Mouse (Mus musculus): ENCODE data around the gene Ube2l3. TPM values are rescaled to one million over a fixed set of nuclear protein-coding genes. Genes with fewer than 3 reads are reported as not detected.

Ube2l3 gene
- polyA plus RNA-seq, 1 experiment, result 129 TPM

DNA sequence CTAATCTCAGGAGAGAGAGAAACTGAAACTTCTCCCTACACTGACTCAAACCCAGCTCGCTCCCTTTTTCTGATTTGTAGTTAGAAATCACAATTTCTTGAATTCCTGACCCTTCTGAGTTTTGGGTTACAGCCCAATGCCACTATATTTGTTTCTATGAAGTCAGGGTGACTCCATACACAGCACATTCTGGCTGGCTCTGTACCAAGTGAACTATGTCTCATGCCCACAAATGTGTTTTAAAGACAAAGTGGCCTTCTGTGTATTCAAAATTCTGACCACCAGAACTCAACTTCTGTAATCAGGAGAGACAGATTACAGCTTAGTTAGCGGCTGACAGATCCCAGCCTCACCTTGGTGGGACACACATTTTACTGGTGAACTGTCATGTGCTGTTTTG, 48.1 kb downstream of the Ube2l3 start:
- H3K4me1 ChIP-seq (ENCODE audit: control insufficient read depth, insufficient read depth, low read length), result peaks cover 3% of the 10 kb centered on the region; the same call in 1 of the 2 replicates
- H3K4me3 ChIP-seq (ENCODE audit: insufficient read depth, low read length), result no peak overlapping the region
- H3K27ac ChIP-seq (ENCODE audit: insufficient read depth, low read length), result no peak overlapping the region
- no peak for TF ChIP-seq POLR2A (IDR thresholded peaks at IDR 0.05; ENCODE audit: extremely low read depth, insufficient read depth, low read length)
- TF ChIP-seq CTCF (IDR thresholded peaks at IDR 0.05; ENCODE audit: extremely low read depth, insufficient read depth, low read length), result no peak

DNA sequence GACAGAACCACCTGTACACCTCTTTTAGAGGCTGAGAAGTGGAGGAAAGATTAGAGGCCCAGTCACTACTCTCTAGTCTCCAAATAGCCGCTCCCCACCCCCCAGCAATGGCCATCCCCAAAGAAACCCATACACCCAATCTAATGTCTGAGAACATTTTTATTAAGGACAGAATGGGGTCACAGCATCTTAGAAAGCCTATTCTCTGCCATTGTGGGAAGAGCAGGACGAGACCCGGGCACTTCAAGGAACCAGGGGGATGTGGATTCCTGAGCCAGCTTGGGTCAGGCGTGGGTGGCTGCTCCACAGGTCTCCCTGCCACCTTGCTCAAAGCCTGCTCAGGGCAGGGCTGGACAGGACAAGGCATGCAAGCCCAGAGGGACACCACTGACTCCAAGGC, 50.6 kb downstream of the Ube2l3 start:
- Histone ChIP-seq H3K4me1 (ENCODE audit: control insufficient read depth, insufficient read depth, low read length) (no peaks in the 10 kb centered on the region), H3K4me3 (ENCODE audit: insufficient read depth, low read length) (no peak overlapping the region), H3K27ac (ENCODE audit: insufficient read depth, low read length) (no peak overlapping the region)
- no peak for TF ChIP-seq CTCF (IDR thresholded peaks at IDR 0.05; ENCODE audit: extremely low read depth, insufficient read depth, low read length)
- no peak for TF ChIP-seq POLR2A (IDR thresholded peaks at IDR 0.05; ENCODE audit: extremely low read depth, insufficient read depth, low read length)

DNA sequence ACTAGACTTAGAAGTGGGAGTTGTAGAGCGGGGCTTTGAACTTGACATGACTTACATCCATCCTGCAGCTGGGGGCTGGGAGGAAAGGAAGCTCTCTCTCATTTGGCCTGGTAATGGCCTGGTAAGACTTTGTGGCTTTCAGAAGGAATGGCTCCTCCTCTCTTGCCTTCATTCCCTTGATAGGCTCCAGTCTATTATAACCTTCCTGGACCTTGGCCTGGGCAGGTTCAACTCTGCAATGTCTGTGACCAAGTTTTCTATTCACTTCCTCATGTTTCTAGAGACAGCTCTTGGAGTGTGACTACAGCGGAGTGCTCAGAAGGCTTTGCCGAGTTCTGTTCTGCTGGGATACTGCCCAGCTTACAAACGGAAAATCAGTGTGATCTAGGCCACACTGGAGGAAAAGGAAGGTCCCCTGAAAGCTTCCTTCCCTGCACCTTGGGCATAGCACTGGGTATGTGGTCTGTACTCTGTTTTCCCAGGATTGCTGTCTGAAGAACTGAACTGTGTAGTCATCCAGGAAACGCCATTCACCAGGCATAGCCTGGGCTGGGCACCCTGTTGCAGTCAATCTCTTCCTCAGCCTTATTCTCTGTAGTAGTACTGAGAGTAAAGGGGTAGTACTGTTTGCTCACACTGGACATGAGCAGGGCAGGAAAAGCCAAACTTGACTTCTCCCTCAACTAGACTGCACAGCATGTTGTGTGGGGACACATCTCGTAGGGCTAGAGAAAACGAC, 51.8 kb downstream of the Ube2l3 start:
- H3K4me1 ChIP-seq (ENCODE audit: control insufficient read depth, insufficient read depth, low read length), result no peaks in the 10 kb centered on the region
- TF ChIP-seq CTCF (IDR thresholded peaks at IDR 0.05; ENCODE audit: extremely low read depth, insufficient read depth, low read length), result no peak
- no peak overlapping the region for H3K4me3 ChIP-seq (ENCODE audit: insufficient read depth, low read length)
- no peak overlapping the region for H3K27ac ChIP-seq (ENCODE audit: insufficient read depth, low read length)

DNA sequence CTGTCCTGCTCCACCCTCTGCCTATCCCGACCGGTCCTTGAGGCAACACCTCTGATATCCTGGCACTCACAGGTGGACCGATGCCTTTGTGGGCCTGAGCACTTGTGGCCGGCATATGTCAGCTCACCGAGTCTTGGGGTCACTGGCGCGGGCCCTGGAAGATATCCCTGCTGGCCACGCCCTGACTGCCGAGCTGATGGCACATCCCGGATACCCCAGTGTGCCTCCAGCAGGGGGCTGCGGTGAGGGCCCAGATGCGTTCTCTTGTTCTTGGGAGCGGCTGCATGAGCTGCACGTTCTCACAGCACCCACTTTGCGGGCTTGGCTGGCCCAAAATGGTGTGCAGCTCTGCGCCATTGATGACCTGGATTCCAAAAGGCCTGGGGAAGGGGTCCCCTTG, 54.4 kb downstream of the Ube2l3 start:
- Histone ChIP-seq H3K4me3 (ENCODE audit: insufficient read depth, low read length) (peak overlapping the region; percentile 59; the same call in 1 of the 2 replicates), H3K4me1 (ENCODE audit: control insufficient read depth, insufficient read depth, low read length) (no peaks in the 10 kb centered on the region), H3K27ac (ENCODE audit: insufficient read depth, low read length) (no peak overlapping the region)
- no peak for TF ChIP-seq POLR2A (IDR thresholded peaks at IDR 0.05; ENCODE audit: extremely low read depth, insufficient read depth, low read length)
- no peak for TF ChIP-seq CTCF (IDR thresholded peaks at IDR 0.05; ENCODE audit: extremely low read depth, insufficient read depth, low read length)

DNA sequence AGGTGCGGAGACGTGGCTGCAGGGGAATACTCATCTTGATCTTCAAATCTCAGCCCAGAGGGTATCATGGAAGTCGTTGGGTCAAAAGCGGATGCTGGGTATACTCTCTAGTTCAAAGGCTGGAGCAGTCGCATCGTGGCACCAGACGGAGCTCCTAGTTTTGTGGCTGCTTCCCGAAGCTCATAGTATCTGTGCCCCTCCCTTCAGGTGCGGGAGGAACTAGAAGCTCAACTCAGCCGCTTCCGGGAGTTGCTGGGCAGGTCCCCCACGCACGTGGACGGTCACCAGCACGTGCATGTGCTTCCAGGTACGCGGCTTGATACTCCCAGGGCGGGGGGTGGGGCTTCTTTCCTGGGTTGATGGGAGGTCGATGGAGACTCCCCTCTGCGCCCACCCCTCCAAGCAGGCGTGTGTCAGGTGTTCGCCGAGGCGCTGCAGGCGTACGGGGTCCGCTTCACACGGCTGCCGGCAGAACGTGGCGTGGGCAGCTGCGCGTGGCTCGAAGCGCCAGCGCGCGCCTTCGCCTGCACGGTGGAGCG, 55.0 kb downstream of the Ube2l3 start:
- TF ChIP-seq POLR2A (IDR thresholded peaks at IDR 0.05; ENCODE audit: extremely low read depth, insufficient read depth, low read length) (no peak), CTCF (IDR thresholded peaks at IDR 0.05; ENCODE audit: extremely low read depth, insufficient read depth, low read length) (no peak)
- peak overlapping the region; percentile 59 for H3K4me3 ChIP-seq (ENCODE audit: insufficient read depth, low read length)
- no peak overlapping the region for H3K27ac ChIP-seq (ENCODE audit: insufficient read depth, low read length)
- H3K4me1 ChIP-seq (ENCODE audit: control insufficient read depth, insufficient read depth, low read length), result no peaks in the 10 kb centered on the region

DNA sequence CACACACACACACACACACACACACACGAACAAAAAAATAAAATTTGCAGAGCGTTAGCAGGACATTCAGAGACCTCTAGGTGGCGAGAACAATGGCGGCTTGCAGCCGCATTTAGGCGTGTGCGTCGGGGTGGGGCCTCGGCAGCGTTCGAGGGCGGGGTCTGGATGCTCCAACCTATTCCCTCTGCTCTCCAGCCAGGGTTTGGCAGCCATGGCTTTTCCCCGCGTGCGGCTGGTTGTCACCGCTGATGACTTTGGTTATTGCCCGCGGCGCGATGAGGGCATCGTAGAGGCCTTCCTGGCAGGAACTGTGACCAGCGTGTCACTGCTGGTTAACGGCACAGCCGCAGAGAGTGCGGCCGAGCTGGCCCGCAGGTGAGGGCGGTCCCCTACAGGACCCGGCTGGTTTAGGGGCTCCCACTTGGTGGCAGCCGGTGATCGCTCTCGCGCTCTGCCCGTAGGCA, 55.6 kb downstream of the Ube2l3 start, which contains the start of gene Ccdc116:
Gene Ccdc116 (minus strand): TSS at position 458 of the 464 bp plus-strand sequence.
- no peak within 1 kb of the TSS for H3K27ac ChIP-seq (ENCODE audit: insufficient read depth, low read length)
- peak within 1 kb of the TSS; percentile 59 for H3K4me3 ChIP-seq (ENCODE audit: insufficient read depth, low read length)
- TF ChIP-seq CTCF (IDR thresholded peaks at IDR 0.05; ENCODE audit: extremely low read depth, insufficient read depth, low read length) (peak; percentile 29; the same call in 1 of the 2 replicates), POLR2A (IDR thresholded peaks at IDR 0.05; ENCODE audit: extremely low read depth, insufficient read depth, low read length) (peak; percentile 49; the same call in 1 of the 2 replicates)
- no peaks in the 10 kb centered on the region for H3K4me1 ChIP-seq (ENCODE audit: control insufficient read depth, insufficient read depth, low read length)

DNA sequence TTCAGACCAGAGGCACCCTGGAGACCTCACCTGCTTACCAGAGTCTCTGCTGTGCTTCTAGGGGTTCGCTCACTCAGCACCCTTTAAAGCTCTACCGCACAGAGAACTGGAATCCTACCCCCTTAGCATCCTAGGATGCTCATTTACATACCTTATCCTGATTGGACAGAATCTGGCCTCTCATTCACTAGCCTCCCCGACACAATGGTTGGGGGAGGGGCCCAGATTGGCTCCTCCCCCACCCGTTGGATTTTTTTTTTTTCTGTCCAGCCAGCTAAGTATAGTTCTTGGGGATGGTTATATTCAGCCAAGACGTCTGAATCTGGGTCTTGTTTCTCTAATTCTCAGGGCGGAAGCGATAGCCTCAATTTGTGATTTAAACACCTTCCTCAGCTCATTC, 58.1 kb downstream of the Ube2l3 start, which contains the start of gene Ydjc:
Gene Ydjc (plus strand): TSS at position 283 of the 400 bp plus-strand sequence.
- Histone ChIP-seq H3K27ac (ENCODE audit: insufficient read depth, low read length) (no peak within 1 kb of the TSS), H3K4me1 (ENCODE audit: control insufficient read depth, insufficient read depth, low read length) (no peaks in the 10 kb centered on the region), H3K4me3 (ENCODE audit: insufficient read depth, low read length) (no peak within 1 kb of the TSS)
- no peak for TF ChIP-seq POLR2A (IDR thresholded peaks at IDR 0.05; ENCODE audit: extremely low read depth, insufficient read depth, low read length)
- TF ChIP-seq CTCF (IDR thresholded peaks at IDR 0.05; ENCODE audit: extremely low read depth, insufficient read depth, low read length), result no peak

DNA sequence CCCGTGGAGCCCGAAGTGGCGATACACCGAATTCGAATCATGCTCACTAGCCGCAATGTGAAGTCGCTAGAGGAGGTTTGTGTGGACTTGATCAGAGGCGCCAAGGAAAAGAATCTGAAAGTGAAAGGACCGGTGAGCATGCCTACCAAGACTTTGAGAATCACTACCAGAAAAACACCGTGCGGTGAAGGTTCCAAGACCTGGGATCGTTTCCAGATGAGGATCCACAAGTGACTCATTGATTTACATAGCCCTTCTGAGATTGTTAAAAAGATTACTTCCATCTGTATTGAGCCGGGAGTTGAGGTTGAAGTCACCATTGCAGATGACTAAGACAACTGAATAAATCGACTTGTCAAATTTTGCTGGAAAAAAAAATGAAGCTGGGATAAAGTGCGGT, 65.1 kb downstream of the Ube2l3 start:
- TF ChIP-seq CTCF (IDR thresholded peaks at IDR 0.05; ENCODE audit: extremely low read depth, insufficient read depth, low read length), result no peak
- TF ChIP-seq POLR2A (IDR thresholded peaks at IDR 0.05; ENCODE audit: extremely low read depth, insufficient read depth, low read length), result no peak
- no peak overlapping the region for H3K27ac ChIP-seq (ENCODE audit: insufficient read depth, low read length)
- no peaks in the 10 kb centered on the region for H3K4me1 ChIP-seq (ENCODE audit: control insufficient read depth, insufficient read depth, low read length)
- H3K4me3 ChIP-seq (ENCODE audit: insufficient read depth, low read length), result no peak overlapping the region

DNA sequence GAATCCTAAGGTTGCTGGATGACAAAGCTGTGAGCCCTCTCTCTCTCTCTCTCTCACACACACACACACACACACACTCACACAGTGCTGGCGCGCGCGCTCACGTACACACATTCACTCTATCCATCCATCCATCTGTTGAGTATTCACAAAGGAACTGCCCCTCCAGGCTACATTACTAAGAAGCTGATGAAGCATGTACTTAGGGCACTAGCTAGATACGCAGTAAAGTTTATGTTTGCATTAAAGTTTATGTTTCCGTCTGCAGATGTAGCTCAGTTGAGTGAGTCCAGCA, 69.6 kb downstream of the Ube2l3 start:
- TF ChIP-seq POLR2A (IDR thresholded peaks at IDR 0.05; ENCODE audit: extremely low read depth, insufficient read depth, low read length) (no peak), CTCF (IDR thresholded peaks at IDR 0.05; ENCODE audit: extremely low read depth, insufficient read depth, low read length) (no peak)
- peak overlapping the region; percentile 87; the same call in 1 of the 2 replicates for H3K4me3 ChIP-seq (ENCODE audit: insufficient read depth, low read length)
- H3K4me1 ChIP-seq (ENCODE audit: control insufficient read depth, insufficient read depth, low read length), result no peaks in the 10 kb centered on the region
- H3K27ac ChIP-seq (ENCODE audit: insufficient read depth, low read length), result no peak overlapping the region

All from cortical plate, adult 2 months (tissue).